22 mouse cellular contexts compared by ENCODE assay signal in the genomic region with DNA sequence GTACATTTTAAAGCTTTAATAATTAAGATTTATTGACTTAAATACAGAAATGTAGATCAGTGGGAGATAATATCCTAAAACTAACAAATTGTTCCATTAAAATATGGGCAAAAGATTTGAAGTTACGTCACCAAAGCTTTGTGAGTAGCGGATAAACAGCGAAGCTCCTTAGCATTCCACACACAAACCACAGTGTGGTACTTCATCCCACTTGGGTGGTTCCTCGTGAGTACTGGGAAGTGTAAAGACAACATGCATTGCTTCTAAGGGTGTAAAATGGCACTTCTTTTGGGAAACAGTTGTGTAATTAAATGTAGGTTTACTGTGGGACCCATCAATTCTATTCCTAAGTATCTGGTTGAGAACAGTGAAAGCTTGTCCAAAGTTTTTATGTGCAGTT. TPM values are rescaled to one million over a fixed set of nuclear protein-coding genes. Genes with fewer than 3 reads are reported as not detected.
DNase-seq lines count a peak whose midpoint lies in the region; ATAC-seq and TF ChIP-seq lines count a peak whose summit lies in the region.
"Had no signal": no experiment of that assay in that cellular context is flagged by ENCODE, and none has a peak within 500 bp of the region (broad histone marks: within the 10 kb centered on the region; RNA-seq: fewer than 3 reads in every experiment).

No protein-coding gene starts in this region.

- H3K9me3 ChIP-seq in lung, postnatal 0 days (ENCODE audit: low read length): no peaks in the 10 kb centered on the region
- H3K9me3 ChIP-seq: G1E had no signal

- peak; percentile 25 to 37 for DNase-seq in lung, adult 18-20 months
- DNase-seq in lung, postnatal 14 days: no peak
- DNase-seq in lung, postnatal 0 days (ENCODE audit: low spot score): peak; percentile 49
- no peak for DNase-seq in lung, postnatal 4 days
- peak; percentile 35 for DNase-seq in lung, postnatal 25 days (ENCODE audit: low spot score)
- no peak for DNase-seq in lung, adult 2 months
- peak; percentile 46 for DNase-seq in lung, postnatal 36 days
- no peak for DNase-seq in lung, postnatal 10 days
- DNase-seq: adrenal gland, adult 2 months; adrenal gland, adult 8-10 months; adrenal gland, postnatal 10 days; adrenal gland, postnatal 14 days; adrenal gland, postnatal 25 days; adrenal gland, postnatal 36 days; B cell, adult 2 months; cerebellum, adult 11 months; cerebellum, adult 11-12 months had no signal

- TF ChIP-seq EP300 in lung, postnatal 0 days (IDR thresholded peaks at IDR 0.05): peak; percentile 61

- no peak overlapping the region for H3K27ac ChIP-seq in lung, postnatal 0 days (ENCODE audit: low read length)

- ATAC-seq in lung, postnatal 0 days: peak; percentile 62
- ATAC-seq: activated CD4-positive, CD25-positive, alpha-beta regulatory T cell, adult 4 months; CD4-positive, CD25-positive, alpha-beta regulatory T cell, adult 4 months; Patski had no signal

- no peak for TF ChIP-seq CTCF in lung, postnatal 0 days (IDR thresholded peaks at IDR 0.05)
- no peak for TF ChIP-seq CTCF in lung, adult 2 months (IDR thresholded peaks at IDR 0.05; ENCODE audit: insufficient read depth, low read length)

- WGBS in lung, postnatal 0 days: 52% methylated on average over 4 of the region's 4 CpGs
- WGBS in lung, adult 2 months: 85% methylated on average over 4 of the region's 4 CpGs

- no peak overlapping the region for H3K9ac ChIP-seq in lung, postnatal 0 days (replicated peaks; ENCODE audit: low read depth)

- H3K4me2 ChIP-seq in lung, postnatal 0 days (replicated peaks; ENCODE audit: low read depth, low read length): no peak overlapping the region

- no peaks in the 10 kb centered on the region for H3K4me1 ChIP-seq in lung, postnatal 0 days (ENCODE audit: insufficient read depth, low read depth, low read length)
- H3K4me1 ChIP-seq in lung, adult 2 months (ENCODE audit: control insufficient read depth, insufficient read depth, low read length): no peaks in the 10 kb centered on the region

- H3K27me3 ChIP-seq in lung, postnatal 0 days (replicated peaks; ENCODE audit: insufficient read depth, low read length): no peaks in the 10 kb centered on the region
- H3K27me3 ChIP-seq: CH12.LX, Patski had no signal

- peaks cover 8% of the 10 kb centered on the region; the same call in 1 of the 2 replicates for H3K36me3 ChIP-seq in lung, postnatal 0 days (ENCODE audit: insufficient read depth, low read length)

- no peak for TF ChIP-seq POLR2A in lung, adult 2 months (IDR thresholded peaks at IDR 0.05; ENCODE audit: borderline replicate concordance, extremely low read depth, low read depth, low read length)

- no peak overlapping the region for H3K4me3 ChIP-seq in lung, postnatal 0 days (ENCODE audit: low read depth, low read length)
- H3K4me3 ChIP-seq in lung, adult 2 months (replicated peaks; ENCODE audit: extremely low read depth, low read depth, low read length): no peak overlapping the region

RNA-seq across cellular contexts. Expression of gene Capza1, which starts 36.8 kb away (rescaled TPM):
- 110 and 119 TPM in 2 replicates for polyA plus RNA-seq in lung, postnatal 0 days (2015; fragmentation: Nextera tagmentation; extraction: Ambion mirVana)
- polyA plus RNA-seq in lung, adult 2 months (2012; rRNA removed): 16.9 and 31.0 TPM in 2 replicates

RNA-seq across cellular contexts. Expression of gene St7l, which starts 37.3 kb away (rescaled TPM):
- 28.4 and 32.9 TPM in 2 replicates for polyA plus RNA-seq in lung, postnatal 0 days (2015; fragmentation: Nextera tagmentation; extraction: Ambion mirVana)
- polyA plus RNA-seq in lung, adult 2 months (2012; rRNA removed): 7.8 and 9.1 TPM in 2 replicates

Comparison
In these comparisons a context has a peak if more than half of its experiments do, and no peak if none do; other contexts are left out.
1. DNase-seq: peak in lung, adult 18-20 months (2 of 2), lung, postnatal 0 days (single experiment), lung, postnatal 25 days (single experiment) and lung, postnatal 36 days (single experiment); none in lung, postnatal 14 days (single experiment), lung, postnatal 4 days (0 of 2), lung, adult 2 months (single experiment) and lung, postnatal 10 days (single experiment).